Mouse (Mus musculus): ENCODE measurements around the gene Nr6a1.

The Nr6a1 gene

DNA sequence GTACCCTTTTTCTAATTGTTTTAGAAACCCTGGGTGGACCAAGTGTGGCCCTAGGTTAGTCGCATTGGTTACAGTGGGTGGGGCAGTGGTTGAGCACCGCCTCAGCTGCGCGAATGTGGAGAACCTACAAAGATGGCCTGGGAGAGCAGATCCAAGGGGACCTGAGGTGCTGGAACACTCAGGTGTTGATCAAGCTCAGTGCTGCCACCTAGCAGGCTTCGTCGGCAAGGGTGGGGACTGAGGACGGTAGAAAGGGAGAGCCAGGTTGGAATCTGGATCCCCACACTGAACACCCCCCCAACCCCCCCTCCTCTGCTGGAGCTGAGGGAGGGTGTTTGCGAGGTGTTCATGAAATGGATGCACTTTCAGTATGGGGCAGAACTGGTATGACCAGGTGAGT is 235.9 kb downstream of the Nr6a1 start:
- in situ Hi-C loops (cut with MboI; ENCODE audit: unreplicated experiment in 2 of 2): no loop called here

DNA sequence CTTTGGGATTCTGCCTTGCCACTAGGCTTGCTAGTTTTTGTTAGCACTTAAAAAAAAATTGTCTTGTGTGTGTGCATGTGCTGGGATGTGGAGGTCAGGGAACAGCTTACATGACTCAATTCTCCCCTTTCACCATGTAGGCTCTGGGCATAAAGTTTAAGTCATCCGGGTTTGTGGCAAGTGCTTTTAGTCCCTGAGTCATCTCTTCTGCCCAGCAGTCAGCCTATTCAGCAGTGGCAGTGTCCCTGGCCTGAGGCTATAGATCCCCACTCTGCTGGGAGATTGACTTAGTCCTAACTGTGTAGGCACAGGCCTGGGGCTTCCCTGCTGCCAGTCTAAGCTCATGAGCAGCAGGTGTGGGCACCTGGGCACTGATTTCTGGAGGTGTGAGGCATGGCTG is 237.6 kb downstream of the Nr6a1 start:
- in situ Hi-C loops (cut with MboI; ENCODE audit: unreplicated experiment in 2 of 2): no loop called here

DNA sequence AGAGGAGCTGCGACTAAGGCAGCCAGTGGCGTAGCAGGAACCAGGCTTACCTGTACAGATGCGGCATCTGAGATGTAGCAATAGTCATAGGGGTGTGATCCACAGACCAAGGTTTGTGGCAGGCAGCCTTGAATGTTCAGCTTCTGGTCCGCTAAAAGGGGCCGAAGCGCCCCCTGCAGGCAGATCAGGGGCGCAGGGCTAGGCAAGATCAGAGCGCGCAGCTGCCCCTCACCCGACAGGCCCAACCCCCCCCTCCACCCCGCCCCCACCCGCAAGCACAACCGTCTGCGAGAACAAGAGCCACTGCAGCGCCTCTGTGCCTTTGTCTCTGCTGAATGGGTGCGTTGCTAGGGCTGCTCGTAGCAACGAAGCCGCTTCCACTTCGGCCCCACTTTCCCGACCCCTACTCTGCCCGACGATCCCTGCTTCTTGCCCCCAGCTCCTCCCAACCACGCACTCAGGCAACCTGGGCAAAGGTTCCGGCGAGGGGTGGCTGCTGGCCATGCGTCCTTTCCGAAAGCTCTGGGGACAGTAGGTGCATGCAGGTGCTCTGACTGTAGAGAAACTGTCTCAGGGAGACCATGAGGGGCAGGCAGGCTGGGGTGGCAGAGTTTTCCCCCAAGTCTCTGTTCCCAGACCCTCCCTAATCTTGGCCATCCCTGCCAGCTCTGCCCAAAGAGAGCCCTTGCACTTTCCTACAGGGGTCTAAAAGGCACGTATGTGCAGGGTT is 238.5 kb downstream of the Nr6a1 start:
- in situ Hi-C loops (cut with MboI; ENCODE audit: unreplicated experiment in 2 of 2): no loop called here

DNA sequence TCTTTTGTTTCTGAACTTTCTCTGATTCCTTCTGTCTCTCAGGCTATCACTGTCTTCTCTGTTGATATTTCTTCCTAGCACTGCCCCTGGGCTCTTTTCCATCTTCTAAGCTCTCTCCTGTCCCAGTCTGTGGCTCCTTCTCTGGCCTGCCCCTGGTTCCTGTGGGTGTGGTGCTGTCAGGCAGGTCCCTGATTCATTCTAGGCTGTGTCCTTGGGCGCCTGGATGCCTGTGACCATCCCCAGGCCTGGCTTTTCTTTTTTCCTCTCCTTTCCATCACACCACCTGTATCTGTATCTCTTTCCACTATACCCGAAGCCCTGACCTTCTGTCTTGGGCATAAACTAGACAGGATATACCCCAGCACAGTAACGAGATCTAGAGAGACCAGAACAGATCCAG is 241.7 kb downstream of the Nr6a1 start:
- in situ Hi-C loops (cut with MboI; ENCODE audit: unreplicated experiment in 2 of 2): no loop called here

DNA sequence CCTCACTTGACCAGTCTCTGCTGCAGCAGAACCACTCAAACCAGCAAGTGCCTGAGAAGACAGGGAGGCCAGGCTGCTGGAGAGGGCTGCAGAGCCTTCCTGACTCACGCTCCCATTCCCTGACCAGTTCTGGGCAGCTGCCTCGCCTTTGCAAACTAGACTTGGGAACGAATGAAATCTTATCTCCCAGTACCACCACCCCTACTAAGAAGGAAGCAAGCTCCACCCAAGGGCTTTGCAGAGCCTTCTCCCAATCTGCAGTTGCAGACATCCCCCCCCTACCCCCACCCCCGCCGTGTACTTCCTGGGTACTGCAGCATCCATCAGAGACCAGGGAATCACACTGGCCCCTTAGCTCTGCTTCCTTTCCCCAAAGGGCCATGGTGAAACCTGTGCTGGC is 244.4 kb downstream of the Nr6a1 start:
- in situ Hi-C loops (cut with MboI; ENCODE audit: unreplicated experiment in 2 of 2): no loop called here

DNA sequence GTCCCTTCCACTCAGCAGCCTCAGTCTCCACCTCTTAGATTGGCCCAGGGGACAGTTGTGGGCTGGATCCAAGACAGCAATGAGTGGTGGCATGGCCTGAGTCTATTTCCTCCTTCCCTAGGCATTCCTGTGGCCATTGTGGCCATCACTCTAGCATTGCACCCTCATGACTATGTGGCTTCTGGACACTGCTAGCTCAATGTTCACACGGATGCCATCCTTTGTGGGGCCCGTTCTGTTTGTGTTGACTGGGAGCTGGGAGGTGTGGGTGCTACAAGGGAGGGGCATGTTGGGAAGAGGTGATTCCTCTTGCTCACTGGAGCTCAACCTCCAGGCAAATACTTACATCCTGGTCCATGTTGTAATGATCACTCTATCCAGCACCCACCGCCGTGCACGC is 245.3 kb downstream of the Nr6a1 start:
- in situ Hi-C loops (cut with MboI; ENCODE audit: unreplicated experiment in 2 of 2): no loop called here

DNA sequence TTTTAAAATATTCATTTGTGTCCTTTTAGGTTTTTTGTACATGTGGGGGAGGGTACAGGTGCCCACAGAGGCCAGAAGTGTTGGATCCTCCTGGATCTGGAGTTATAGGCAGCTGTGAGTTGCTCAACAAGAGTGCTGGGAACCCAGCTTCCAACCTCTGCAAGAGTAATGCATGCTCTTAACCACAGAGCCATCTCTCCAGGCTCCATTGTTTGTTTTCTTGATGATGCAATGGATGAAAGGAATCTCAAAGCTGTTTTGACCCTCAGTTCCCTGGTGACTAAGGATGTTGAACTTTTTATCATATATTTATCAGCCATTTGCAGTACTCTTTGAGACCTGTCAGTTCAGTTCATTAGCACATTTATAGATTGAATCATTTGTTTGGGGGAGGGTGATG is 248.5 kb downstream of the Nr6a1 start:
- in situ Hi-C loops (cut with MboI; ENCODE audit: unreplicated experiment in 2 of 2): no loop called here

DNA sequence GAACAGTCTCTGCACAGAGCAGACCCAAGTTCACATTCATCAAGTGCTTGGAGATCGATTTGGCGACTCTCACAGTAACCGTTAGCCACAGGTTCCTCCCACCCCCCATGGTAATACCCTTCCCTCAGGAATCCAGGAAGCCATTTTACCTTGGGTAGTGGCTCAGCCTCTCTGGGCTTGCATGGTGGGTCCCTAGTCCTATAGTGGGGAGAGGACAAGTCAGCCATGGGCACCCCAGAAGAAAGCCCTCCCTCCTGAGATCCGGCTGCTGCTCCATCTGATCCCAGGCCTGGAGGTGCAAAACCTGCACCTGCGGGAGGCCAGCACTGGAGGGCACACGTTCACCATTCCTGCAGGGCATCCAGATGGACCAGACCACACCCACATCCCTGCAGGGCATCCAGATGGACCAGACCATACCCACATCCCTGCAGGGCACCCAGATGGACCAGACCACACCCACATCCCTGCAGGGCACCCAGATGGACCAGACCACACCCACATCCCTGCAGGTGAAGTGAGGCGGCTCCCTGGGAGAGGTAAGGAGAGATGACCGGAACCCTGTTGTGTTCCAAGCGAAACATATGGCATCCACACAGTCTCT is 252.0 kb downstream of the Nr6a1 start:
- in situ Hi-C loops (cut with MboI; ENCODE audit: unreplicated experiment in 2 of 2): no loop called here
